Mouse (Mus musculus): Measurements from ENCODE around the gene Crx. TPM values are rescaled to one million over a fixed set of nuclear protein-coding genes. Genes with fewer than 3 reads are reported as not detected.

Crx gene
- not detected for polyA plus RNA-seq (2017; shearing (Covaris generic))

GRCm38 (mm10) chr7:15879756-15880155, at the start of gene Crx:
Crx (minus strand) TSS chr7:15879968.

GRCm38 (mm10) chr7:15922220-15922773, 42.5 kb upstream of the Crx start, which contains the start of gene Selenow:
Selenow (minus strand) TSS chr7:15922402.

GRCm38 (mm10) chr7:15882317-15882716, 2.5 kb upstream of the Crx start, which contains the start of gene Crxos:
Crxos (plus strand) TSS chr7:15882617.

GRCm38 (mm10) chr7:15839578-15839977, 40.2 kb downstream of the Crx start, which contains the start of gene Obox6:
Obox6 (minus strand) TSS chr7:15839678.

Other genes starting within 250 kb of the Crx start
- not detected for gene Obox3, start 240.1 kb downstream of the Crx start, polyA plus RNA-seq (2017; shearing (Covaris generic))
- not detected for gene Obox5, start 129.8 kb downstream of the Crx start, polyA plus RNA-seq (2017; shearing (Covaris generic))
- not detected for gene Obox6, start 40.3 kb downstream of the Crx start, polyA plus RNA-seq (2017; shearing (Covaris generic))
- gene Crxos, start 2.6 kb upstream of the Crx start, polyA plus RNA-seq (2017; shearing (Covaris generic)), result not detected
- gene Selenow, start 42.4 kb upstream of the Crx start, polyA plus RNA-seq (2017; shearing (Covaris generic)), result 435 TPM
- gene Nop53, start 66.1 kb upstream of the Crx start, polyA plus RNA-seq (2017; shearing (Covaris generic)), result 1,030 TPM
- 0.12 TPM for gene Ehd2, start 87.6 kb upstream of the Crx start, polyA plus RNA-seq (2017; shearing (Covaris generic))
- gene Bicra, start 168.0 kb upstream of the Crx start, polyA plus RNA-seq (2017; shearing (Covaris generic)), result 7.1 TPM
- 0.09 TPM for gene Zfp541, start 181.8 kb upstream of the Crx start, polyA plus RNA-seq (2017; shearing (Covaris generic))
- 313 TPM for gene Napa, start 218.5 kb upstream of the Crx start, polyA plus RNA-seq (2017; shearing (Covaris generic))
- 22.3 TPM for gene Kptn, start 239.9 kb upstream of the Crx start, polyA plus RNA-seq (2017; shearing (Covaris generic))
- gene Slc8a2, start 249.9 kb upstream of the Crx start, polyA plus RNA-seq (2017; shearing (Covaris generic)), result not detected